Mouse (Mus musculus): ENCODE results near the gene Fam216a. TPM values are rescaled to one million over a fixed set of nuclear protein-coding genes. Genes with fewer than 3 reads are reported as not detected.

The Fam216a gene
- polyA plus RNA-seq, 1 experiment from 2014 or later, result 115 TPM

DNA sequence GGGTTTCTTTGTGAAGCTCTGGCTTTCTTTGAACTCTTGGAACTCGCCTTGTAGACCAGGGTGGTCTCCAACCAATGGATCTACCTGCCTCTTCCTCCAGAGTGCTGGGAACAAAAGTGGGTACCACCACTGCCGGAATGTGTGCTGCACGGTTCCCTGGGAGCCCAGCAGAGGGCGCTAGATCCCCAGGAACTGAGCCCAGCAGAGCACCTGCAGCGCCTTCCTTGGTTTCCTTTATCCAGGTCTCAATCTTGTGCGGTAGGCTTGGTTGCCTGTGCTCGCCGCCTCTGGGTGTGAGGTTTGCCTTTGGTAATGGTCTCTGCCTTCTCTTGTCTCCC is 29.1 kb upstream of the Fam216a start:
- Histone ChIP-seq H3K9ac (no peak overlapping the region), H3K4me2 (no peak overlapping the region), H3K4me3 (replicated peaks) (no peak overlapping the region), H3K27ac (no peak overlapping the region), H3K27me3 (no peaks in the 10 kb centered on the region), H3K4me1 (no peaks in the 10 kb centered on the region), H3K9me3 (no peaks in the 10 kb centered on the region), H3K36me3 (replicated peaks) (peaks cover 76% of the 10 kb centered on the region)
- no peak for ATAC-seq (ENCODE audit: low FRiP score)
- 14% methylated on average over 8 of the region's 8 CpGs for WGBS

DNA sequence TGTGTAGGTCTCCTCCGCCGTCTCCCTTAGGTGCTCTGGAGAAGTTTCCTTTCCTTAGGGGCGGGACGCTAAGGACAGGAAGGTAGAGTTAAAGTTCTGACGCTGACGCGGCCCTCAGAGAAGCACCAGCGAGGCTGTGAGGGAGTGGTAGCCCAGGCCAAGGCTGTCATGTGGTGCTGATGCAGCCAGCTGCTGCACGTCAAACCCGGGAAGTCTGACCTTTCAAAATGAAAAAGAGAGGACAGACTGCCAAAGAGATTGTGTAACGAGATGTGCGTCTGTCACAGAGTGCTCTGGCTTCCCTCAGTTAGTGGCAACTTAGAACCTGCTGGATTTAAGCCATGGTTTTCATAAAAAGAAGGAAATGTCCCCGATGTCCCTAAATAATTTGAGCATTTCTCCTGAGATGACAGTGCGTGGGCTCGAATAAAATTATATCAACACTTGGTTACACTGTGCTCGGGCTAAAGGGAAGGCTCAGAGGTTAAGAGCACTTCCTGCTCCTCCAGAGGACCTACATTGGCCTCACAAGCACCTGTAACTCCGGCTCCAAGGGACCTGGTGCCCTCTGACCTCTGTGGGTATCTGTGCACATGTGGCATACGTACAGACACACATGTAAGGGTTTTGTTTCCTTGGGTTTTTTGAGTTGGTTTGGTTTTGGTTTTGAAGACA is 28.6 kb upstream of the Fam216a start:
- ATAC-seq (ENCODE audit: low FRiP score), result no peak
- Histone ChIP-seq H3K4me3 (replicated peaks) (no peak overlapping the region), H3K4me1 (no peaks in the 10 kb centered on the region), H3K27ac (no peak overlapping the region), H3K27me3 (no peaks in the 10 kb centered on the region), H3K9me3 (no peaks in the 10 kb centered on the region), H3K9ac (no peak overlapping the region), H3K36me3 (replicated peaks) (peaks cover 71% of the 10 kb centered on the region), H3K4me2 (no peak overlapping the region)
- WGBS, result 87% methylated on average over 18 of the region's 18 CpGs

DNA sequence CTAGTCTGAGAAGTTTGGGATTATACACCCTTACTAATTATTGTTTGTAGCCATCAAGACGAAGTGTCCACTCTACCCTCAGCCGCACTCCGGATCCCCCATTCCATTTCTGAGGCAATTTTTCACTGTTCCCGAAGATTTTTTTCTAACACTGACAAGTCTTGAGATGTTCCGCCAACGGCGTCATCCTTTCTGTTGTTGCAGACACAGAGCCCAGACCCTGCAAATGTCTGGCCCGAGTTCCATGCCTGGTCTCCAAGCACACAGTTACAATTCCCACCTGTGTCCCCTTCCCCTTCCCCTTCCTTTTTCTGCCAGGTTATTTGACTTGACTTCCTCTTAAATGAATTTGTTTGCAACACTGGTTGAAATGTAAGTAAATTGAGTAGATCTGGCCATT is 27.7 kb upstream of the Fam216a start:
- H3K4me2 ChIP-seq, result no peak overlapping the region
- no peak overlapping the region for H3K4me3 ChIP-seq (replicated peaks)
- H3K9ac ChIP-seq, result no peak overlapping the region
- no peak for ATAC-seq (ENCODE audit: low FRiP score)
- no peaks in the 10 kb centered on the region for H3K4me1 ChIP-seq
- H3K36me3 ChIP-seq (replicated peaks), result peaks cover 62% of the 10 kb centered on the region
- 95% methylated on average over 8 of the region's 8 CpGs for WGBS
- H3K27me3 ChIP-seq, result no peaks in the 10 kb centered on the region
- no peaks in the 10 kb centered on the region for H3K9me3 ChIP-seq
- H3K27ac ChIP-seq, result no peak overlapping the region

DNA sequence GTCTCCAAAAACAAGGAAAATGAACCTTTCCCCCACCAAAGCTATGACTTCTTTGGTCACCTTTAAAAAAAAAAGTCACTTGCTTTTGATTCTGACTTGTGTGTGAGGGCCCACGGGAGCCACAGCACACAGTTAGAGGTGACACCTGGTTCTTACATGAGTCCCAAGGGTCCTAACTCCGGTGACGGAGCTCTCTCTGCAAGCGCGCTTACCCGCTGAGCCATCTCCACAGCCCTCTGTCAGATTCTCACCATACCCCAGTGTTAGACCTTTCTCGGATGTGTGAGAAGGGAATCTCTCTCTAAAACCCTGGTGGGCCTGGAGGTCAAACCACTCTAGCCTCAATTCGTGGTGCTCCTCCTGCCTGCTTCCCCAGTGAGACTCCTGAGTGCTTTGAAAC is 25.3 kb upstream of the Fam216a start:
- Histone ChIP-seq H3K9me3 (no peaks in the 10 kb centered on the region), H3K27ac (no peak overlapping the region), H3K27me3 (no peaks in the 10 kb centered on the region), H3K4me1 (peaks cover 9% of the 10 kb centered on the region), H3K36me3 (replicated peaks) (peaks cover 38% of the 10 kb centered on the region), H3K9ac (no peak overlapping the region), H3K4me3 (replicated peaks) (no peak overlapping the region), H3K4me2 (no peak overlapping the region)
- 93% methylated on average over 8 of the region's 8 CpGs for WGBS
- ATAC-seq (ENCODE audit: low FRiP score), result no peak

DNA sequence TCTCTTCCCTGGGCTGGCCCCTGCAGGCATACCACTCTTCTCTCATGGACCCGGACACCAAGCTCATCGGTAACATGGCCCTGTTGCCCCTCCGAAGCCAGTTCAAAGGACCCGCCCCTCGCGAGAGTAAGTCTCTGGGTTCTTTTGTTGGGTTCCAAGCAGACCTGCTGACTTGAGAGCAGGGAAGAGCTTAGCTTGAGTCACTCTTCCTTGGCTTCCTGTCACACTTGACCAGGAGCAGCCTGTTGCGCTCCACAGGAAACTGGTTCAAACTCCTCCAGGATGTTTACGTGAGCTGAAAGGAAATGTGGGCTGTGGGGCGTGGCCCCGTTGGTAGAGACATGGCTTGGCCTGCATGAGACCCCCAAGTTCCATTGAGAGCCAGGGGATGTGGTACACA is 24.6 kb upstream of the Fam216a start:
- no peak overlapping the region for H3K4me3 ChIP-seq (replicated peaks)
- H3K27ac ChIP-seq, result peak overlapping the region; percentile 8; the same call in 1 of the 2 replicates
- ATAC-seq (ENCODE audit: low FRiP score), result no peak
- H3K4me2 ChIP-seq, result no peak overlapping the region
- H3K36me3 ChIP-seq (replicated peaks), result peaks cover 32% of the 10 kb centered on the region
- 96% methylated on average over 10 of the region's 10 CpGs for WGBS
- H3K4me1 ChIP-seq, result peaks cover 13% of the 10 kb centered on the region
- H3K9me3 ChIP-seq, result no peaks in the 10 kb centered on the region
- no peak overlapping the region for H3K9ac ChIP-seq
- no peaks in the 10 kb centered on the region for H3K27me3 ChIP-seq

DNA sequence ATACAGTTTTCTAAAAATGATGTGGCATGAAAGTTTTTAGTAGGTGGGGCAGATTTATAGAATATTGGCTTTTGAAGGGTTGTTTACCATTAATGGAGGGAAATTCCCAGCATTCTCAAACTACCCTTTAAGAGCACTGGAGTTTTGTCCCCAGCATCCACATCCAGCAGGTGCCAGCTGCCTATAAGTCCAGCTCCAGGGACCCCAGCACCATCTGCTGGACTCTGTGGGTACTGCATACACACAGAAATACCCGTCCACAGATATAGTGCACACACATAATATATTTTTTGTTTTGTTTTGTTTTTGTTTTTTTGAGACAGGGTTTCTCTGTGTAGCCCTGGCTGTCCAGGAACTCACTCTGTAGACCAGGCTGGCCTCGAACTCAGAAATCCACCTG is 21.7 kb upstream of the Fam216a start:
- ATAC-seq (ENCODE audit: low FRiP score), result no peak
- peaks cover 13% of the 10 kb centered on the region for H3K4me1 ChIP-seq
- no peak overlapping the region for H3K4me2 ChIP-seq
- no peaks in the 10 kb centered on the region for H3K9me3 ChIP-seq
- no peak overlapping the region for H3K27ac ChIP-seq
- H3K9ac ChIP-seq, result no peak overlapping the region
- no peaks in the 10 kb centered on the region for H3K27me3 ChIP-seq
- no peak overlapping the region for H3K4me3 ChIP-seq (replicated peaks)
- peaks cover 14% of the 10 kb centered on the region for H3K36me3 ChIP-seq (replicated peaks)
- 46% methylated on average over 2 of the region's 2 CpGs for WGBS

DNA sequence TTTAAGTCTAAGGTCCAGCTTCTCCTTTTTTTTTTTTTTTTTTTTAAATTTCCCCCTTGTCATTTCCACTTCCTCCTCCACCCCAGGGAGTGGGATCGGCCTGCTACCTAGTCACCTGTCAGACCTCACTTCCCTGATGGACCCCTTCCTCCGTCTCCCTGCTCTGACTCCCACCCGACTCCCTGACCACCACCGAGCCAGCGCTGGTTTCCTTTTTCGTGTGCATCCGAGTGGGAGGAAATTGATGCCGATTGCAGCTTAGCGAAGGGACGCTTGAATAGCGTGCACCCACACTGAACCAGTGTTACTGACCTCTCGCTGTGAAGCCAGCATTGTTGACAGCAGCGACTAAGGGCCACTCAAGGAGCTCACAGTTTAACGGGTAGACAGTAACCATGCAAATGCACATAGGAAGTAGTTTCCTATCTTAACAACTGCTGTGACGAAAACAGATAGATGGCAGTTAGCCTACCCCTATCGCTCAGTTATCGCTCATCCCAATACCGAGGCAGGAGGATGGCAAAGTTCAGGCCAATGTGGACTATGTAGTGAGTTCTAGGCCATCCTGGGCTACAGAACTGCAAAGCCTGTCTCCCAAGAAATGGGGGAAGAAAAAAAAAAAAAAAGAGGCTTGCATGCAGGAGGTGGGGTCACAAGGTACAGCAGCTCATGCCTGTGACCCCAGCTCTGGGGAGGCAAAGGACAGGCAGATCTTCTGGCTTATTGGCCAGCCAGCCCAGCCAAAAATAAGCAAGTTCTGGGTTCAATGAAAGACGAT is 20.3 kb upstream of the Fam216a start:
- ATAC-seq (ENCODE audit: low FRiP score), result peak; percentile 51
- Histone ChIP-seq H3K4me2 (peak overlapping the region; percentile 94), H3K27me3 (no peaks in the 10 kb centered on the region), H3K4me3 (replicated peaks) (peak overlapping the region; percentile 80), H3K9ac (peak overlapping the region; percentile 78), H3K9me3 (no peaks in the 10 kb centered on the region), H3K4me1 (peaks cover 13% of the 10 kb centered on the region), H3K27ac (no peak overlapping the region), H3K36me3 (replicated peaks) (peaks cover 9% of the 10 kb centered on the region)
- WGBS, result 16% methylated on average over 19 of the region's 19 CpGs

DNA sequence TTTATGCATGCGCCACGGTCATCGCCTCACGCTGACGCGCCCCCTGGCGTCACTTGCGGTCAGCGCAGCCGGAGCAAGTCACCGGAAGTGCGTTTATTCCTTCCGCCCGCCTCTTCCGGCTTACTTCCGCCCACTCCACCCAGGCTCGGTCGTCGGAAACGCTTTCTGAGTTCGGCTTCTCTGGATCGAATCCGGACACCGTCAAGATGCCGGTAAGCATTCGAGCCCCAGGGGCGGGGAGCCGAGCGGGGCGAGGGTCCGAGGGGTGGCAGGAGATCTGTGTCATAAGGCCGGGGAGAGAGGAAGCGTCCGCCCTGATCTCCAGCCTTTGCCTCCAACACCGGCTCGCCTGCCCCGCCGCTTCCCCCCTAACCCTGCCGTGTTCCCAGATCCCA is 19.6 kb upstream of the Fam216a start, which contains the start of gene Arpc3:
Gene Arpc3 (plus strand): TSS at position 93 of the 395 bp plus-strand sequence.
- H3K4me3 ChIP-seq (replicated peaks), result peak within 1 kb of the TSS; percentile 80
- H3K36me3 ChIP-seq (replicated peaks), result peaks cover 3% of the 10 kb centered on the region
- H3K27me3 ChIP-seq, result no peaks in the 10 kb centered on the region
- H3K9me3 ChIP-seq, result no peaks in the 10 kb centered on the region
- ATAC-seq (ENCODE audit: low FRiP score), result peak; percentile 85
- peak within 1 kb of the TSS; percentile 78 for H3K9ac ChIP-seq
- peak within 1 kb of the TSS; percentile 42; the same call in 1 of the 2 replicates for H3K27ac ChIP-seq
- WGBS, result under 1% methylated on average over 39 of the region's 39 CpGs
- peak within 1 kb of the TSS; percentile 94 for H3K4me2 ChIP-seq
- H3K4me1 ChIP-seq, result peaks cover 13% of the 10 kb centered on the region

DNA sequence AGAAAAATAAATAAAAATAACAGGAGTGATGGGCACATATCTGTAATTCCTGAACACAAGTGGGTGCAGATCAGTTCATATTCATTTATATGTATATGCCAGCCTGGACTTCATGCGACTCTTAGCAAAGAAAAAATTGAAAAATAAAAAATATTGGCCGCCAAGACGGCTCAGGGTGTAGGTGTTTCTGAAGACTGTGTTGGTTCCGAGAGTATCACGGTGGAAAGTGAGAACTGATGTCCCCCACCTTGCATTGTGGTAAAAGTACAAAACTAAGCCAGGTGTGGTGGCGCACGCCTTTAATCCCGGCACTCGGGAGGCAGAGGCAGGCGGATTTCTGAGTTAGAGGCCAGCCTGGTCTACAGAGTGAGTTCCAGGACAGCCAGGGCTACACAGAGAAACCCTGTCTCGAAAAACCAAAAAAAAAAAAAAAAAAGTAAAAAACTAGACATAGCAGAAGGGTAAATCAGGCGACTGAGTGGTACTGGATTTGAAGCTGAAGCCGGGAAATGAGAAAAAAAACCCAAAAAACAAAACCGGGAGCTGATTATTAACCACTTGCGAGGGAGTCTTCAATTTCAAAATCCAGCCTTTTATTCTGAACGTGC is 19.1 kb upstream of the Fam216a start:
- no peaks in the 10 kb centered on the region; the same call in 1 of the 2 replicates for H3K36me3 ChIP-seq (replicated peaks)
- 54% methylated on average over 15 of the region's 16 CpGs for WGBS
- H3K4me3 ChIP-seq (replicated peaks), result peak overlapping the region; percentile 80
- H3K27ac ChIP-seq, result no peak overlapping the region
- peak; percentile 33 for ATAC-seq (ENCODE audit: low FRiP score)
- H3K9ac ChIP-seq, result 0 out of 2 replicates have a peak overlapping the region, but pooled peaks have one; percentile 78
- H3K9me3 ChIP-seq, result no peaks in the 10 kb centered on the region
- H3K27me3 ChIP-seq, result no peaks in the 10 kb centered on the region
- H3K4me2 ChIP-seq, result peak overlapping the region; percentile 94
- H3K4me1 ChIP-seq, result peaks cover 13% of the 10 kb centered on the region

DNA sequence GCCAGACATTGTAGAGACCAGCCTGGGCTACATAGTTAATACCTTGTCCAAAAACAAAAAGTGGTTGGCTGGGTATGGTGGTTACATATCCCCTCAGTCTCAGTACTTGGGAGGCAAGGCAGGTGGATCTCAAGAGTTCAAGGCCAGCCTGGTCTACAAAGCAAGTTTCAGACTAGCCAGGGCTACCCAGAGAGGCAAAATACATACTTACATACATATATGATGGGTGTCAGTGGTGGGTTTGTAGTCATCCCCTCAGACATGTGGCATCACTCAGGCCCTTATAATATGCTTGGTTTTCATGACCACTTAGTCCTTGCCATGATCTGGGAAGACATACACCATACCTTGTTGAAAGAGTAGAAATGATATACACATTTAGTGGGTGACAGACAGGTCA is 18.5 kb upstream of the Fam216a start:
- Histone ChIP-seq H3K4me1 (peaks cover 13% of the 10 kb centered on the region), H3K9ac (no peak overlapping the region), H3K27ac (no peak overlapping the region), H3K4me3 (replicated peaks) (no peak overlapping the region), H3K27me3 (no peaks in the 10 kb centered on the region), H3K4me2 (no peak overlapping the region), H3K9me3 (no peaks in the 10 kb centered on the region), H3K36me3 (replicated peaks) (no peaks in the 10 kb centered on the region; the same call in 1 of the 2 replicates)
- ATAC-seq (ENCODE audit: low FRiP score), result no peak

DNA sequence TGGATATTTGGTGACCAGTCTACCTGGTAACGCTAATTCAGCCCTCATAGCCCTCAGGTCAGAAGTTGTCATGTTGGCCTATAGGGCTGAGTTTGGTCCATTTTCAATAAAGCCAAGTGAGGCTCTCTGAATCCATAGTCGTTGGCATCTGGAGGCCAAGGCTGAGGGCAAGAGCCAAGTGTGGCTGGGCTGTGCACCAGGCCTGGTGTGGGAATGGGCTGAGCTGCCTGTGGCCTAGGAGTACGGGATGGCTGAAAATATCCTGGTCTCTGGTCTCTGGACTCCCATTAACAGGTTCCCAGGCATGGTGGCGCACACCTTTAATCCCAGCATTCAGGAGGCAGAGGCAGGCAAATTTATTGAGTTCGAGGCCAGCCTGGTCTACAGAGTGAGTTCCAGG is 17.8 kb upstream of the Fam216a start:
- H3K4me2 ChIP-seq, result no peak overlapping the region
- no peak overlapping the region for H3K9ac ChIP-seq
- 87% methylated on average over 5 of the region's 5 CpGs for WGBS
- no peaks in the 10 kb centered on the region for H3K9me3 ChIP-seq
- H3K36me3 ChIP-seq (replicated peaks), result no peaks in the 10 kb centered on the region; the same call in 1 of the 2 replicates
- no peak overlapping the region for H3K27ac ChIP-seq
- no peak overlapping the region for H3K4me3 ChIP-seq (replicated peaks)
- no peaks in the 10 kb centered on the region for H3K27me3 ChIP-seq
- H3K4me1 ChIP-seq, result peaks cover 13% of the 10 kb centered on the region
- ATAC-seq (ENCODE audit: low FRiP score), result no peak

DNA sequence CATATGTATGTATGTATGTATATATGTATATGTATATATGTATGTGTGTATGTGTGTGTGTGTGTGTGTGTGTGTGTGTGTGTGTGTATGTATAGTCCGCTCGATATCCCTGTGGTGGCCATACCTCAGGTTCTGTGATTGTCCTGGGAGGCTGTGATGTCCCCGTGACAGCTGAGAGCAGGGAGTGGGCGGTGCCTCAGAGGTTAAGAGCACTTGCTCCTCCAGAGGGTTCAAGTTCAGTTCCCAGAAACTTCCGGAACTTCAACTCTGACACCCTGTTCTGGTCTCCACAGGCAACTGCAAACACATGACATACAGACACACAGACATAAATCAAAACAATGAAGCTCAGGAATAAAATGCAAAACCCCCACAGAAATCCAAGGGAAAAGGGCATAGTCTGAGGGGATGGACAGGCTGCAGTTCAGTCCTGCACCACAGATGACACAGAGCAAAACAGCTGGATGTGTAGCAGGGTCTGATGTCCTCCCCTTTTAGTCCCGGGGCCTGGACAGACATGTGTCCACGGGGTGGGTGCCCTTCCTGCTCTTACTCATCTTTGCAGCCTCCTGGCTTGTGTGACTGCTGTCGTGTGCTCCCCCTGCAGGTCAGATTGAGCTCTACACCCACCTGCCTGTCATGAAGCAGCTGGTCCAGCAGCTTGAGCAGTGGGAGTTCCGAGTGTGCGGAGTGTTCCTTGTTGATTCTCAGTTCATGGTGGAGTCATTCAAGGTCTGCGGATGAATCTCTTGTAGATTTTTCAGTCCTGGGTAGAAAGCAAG is 7.4 kb upstream of the Fam216a start:
- H3K4me1 ChIP-seq, result no peaks in the 10 kb centered on the region
- 59% methylated on average over 11 of the region's 11 CpGs for WGBS
- ATAC-seq (ENCODE audit: low FRiP score), result peak; percentile 53; the same call in 1 of the 2 replicates
- no peak overlapping the region for H3K4me2 ChIP-seq
- no peak overlapping the region for H3K4me3 ChIP-seq (replicated peaks)
- no peak overlapping the region for H3K27ac ChIP-seq
- no peaks in the 10 kb centered on the region for H3K27me3 ChIP-seq
- H3K9ac ChIP-seq, result no peak overlapping the region
- H3K36me3 ChIP-seq (replicated peaks), result peaks cover 52% of the 10 kb centered on the region
- H3K9me3 ChIP-seq, result no peaks in the 10 kb centered on the region

Measured in forebrain, embryonic 12.5 days (tissue).